Mouse (Mus musculus): Measurements from ENCODE around the gene Adam34.
A peak's percentile ranks its signal among the peaks of the same experiment; 100 is the strongest.
"Not testable (repeated sequence)": the region's sequence is repeated elsewhere in the genome, so short reads cannot be mapped to it uniquely, and the experiment has no call there.

Adam34 gene

GRCm38 (mm10) chr8:43709949-43710348 lies at the start of gene Adam34:
Gene Adam34 (minus strand): TSS chr8:43710049.
- no peaks in the 10 kb centered on the region for H3K9me3 ChIP-seq (ENCODE audit: low read length)
- H3K36me3 ChIP-seq (ENCODE audit: insufficient read depth, low read length), result no peaks in the 10 kb centered on the region
- TF ChIP-seq CTCF (conservative IDR thresholded peaks at IDR 0.05; ENCODE audit: low read length), result no peak
- no peak for TF ChIP-seq NANOG (IDR thresholded peaks at IDR 0.05; ENCODE audit: borderline replicate concordance, low read length)
- TF ChIP-seq POU5F1 (IDR thresholded peaks at IDR 0.05; ENCODE audit: borderline replicate concordance, low read length), result no peak
- no peaks in the 10 kb centered on the region for H3K27me3 ChIP-seq (ENCODE audit: insufficient read depth, low read length)
- H3K4me3 ChIP-seq (replicated peaks; ENCODE audit: low read length), result no peak within 1 kb of the TSS
- no peaks in the 10 kb centered on the region for H3K4me1 ChIP-seq (replicated peaks; ENCODE audit: low read depth, low read length)

DNA sequence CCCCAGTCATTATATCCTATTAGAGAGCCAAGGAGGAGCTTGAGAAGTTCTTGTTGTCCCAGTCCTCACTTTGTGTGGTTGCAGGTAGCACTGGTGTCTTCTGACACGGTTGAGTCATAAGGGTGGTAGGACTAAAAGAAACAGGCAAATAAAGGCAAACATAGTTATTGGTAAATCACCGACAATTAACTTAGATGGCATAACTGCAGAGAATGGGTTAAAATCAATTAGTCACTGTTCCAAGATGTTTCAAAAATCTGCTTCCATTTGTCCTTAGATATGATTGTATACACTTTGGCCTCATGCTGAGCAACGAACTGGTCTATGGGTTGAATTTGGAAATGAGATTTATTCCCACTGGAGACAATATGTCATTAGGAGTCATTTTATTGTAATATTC lies 82.7 kb downstream of the Adam34 start, which contains the start of gene Gm5346:
Gene Gm5346 (minus strand): TSS at position 101 of the 400 bp plus-strand sequence.
- H3K9me3 ChIP-seq (ENCODE audit: low read length), result no peaks in the 10 kb centered on the region
- TF ChIP-seq NANOG (IDR thresholded peaks at IDR 0.05; ENCODE audit: borderline replicate concordance, low read length), result no peak
- TF ChIP-seq POU5F1 (IDR thresholded peaks at IDR 0.05; ENCODE audit: borderline replicate concordance, low read length), result no peak
- TF ChIP-seq CTCF (conservative IDR thresholded peaks at IDR 0.05; ENCODE audit: low read length), result no peak
- H3K36me3 ChIP-seq (ENCODE audit: insufficient read depth, low read length), result no peaks in the 10 kb centered on the region
- no peaks in the 10 kb centered on the region for H3K4me1 ChIP-seq (replicated peaks; ENCODE audit: low read depth, low read length)
- no peak within 1 kb of the TSS for H3K4me3 ChIP-seq (replicated peaks; ENCODE audit: low read length)
- no peaks in the 10 kb centered on the region for H3K27me3 ChIP-seq (ENCODE audit: insufficient read depth, low read length)

DNA sequence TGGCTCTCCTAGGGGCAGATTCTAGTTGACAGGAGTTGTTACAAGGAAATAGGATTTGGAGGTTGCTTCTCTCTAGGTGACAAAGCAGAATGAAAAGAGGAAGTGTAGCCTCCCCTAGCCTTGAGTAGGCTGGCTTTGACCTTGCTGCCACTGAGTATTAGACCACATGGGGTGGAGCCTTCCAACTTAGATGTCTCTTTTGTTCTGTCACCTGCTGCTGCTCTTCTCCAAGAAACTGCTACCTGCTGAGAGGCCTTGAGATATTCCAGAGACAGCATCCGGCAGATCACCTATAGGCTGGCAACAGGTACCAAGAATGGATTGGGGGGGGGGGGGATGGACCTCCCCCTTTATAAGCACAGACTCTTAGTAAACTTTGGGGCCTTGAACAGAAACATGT lies 93.8 kb downstream of the Adam34 start:
- TF ChIP-seq CTCF (conservative IDR thresholded peaks at IDR 0.05; ENCODE audit: low read length), result no peak
- TF ChIP-seq POU5F1 (IDR thresholded peaks at IDR 0.05; ENCODE audit: borderline replicate concordance, low read length), result no peak
- peak; percentile 81 for TF ChIP-seq NANOG (IDR thresholded peaks at IDR 0.05; ENCODE audit: borderline replicate concordance, low read length)
- H3K4me3 ChIP-seq (replicated peaks; ENCODE audit: low read length), result no peak overlapping the region
- H3K9me3 ChIP-seq (ENCODE audit: low read length), result no peaks in the 10 kb centered on the region
- no peaks in the 10 kb centered on the region for H3K27me3 ChIP-seq (ENCODE audit: insufficient read depth, low read length)
- H3K36me3 ChIP-seq (ENCODE audit: insufficient read depth, low read length), result no peaks in the 10 kb centered on the region
- peaks cover 10% of the 10 kb centered on the region for H3K4me1 ChIP-seq (replicated peaks; ENCODE audit: low read depth, low read length)

DNA sequence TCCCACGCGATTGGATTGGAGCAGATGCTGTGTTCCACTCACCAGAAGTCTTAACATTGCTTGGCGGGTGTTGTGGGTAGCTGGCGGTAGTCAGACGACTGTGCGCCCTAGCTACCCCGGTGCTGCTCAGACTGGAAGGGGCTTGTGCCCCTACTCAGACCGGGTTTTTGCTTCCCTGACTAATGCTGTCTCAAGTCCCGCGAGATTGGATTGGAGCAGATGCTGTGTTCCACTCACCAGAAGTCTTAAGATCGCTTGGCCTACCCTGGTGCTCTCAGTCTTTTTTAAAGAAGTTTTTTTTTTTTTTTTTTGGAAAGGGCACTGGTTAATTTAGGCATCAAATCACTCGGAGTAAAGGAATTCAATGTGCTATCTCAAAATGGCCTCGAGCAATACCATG lies 106.2 kb downstream of the Adam34 start:
- not testable (repeated sequence) for H3K9me3 ChIP-seq (ENCODE audit: low read length); H3K36me3 ChIP-seq (ENCODE audit: insufficient read depth, low read length); H3K27me3 ChIP-seq (ENCODE audit: insufficient read depth, low read length); H3K4me1 ChIP-seq (replicated peaks; ENCODE audit: low read depth, low read length)
- H3K4me3 ChIP-seq (replicated peaks; ENCODE audit: low read length), result peak overlapping the region; percentile 79

GRCm38 (mm10) chr8:43603166-43603565 lies 106.7 kb downstream of the Adam34 start:
- H3K4me1 ChIP-seq (replicated peaks; ENCODE audit: low read depth, low read length); H3K36me3 ChIP-seq (ENCODE audit: insufficient read depth, low read length); H3K9me3 ChIP-seq (ENCODE audit: low read length); H3K27me3 ChIP-seq (ENCODE audit: insufficient read depth, low read length): not testable (repeated sequence)
- H3K4me3 ChIP-seq (replicated peaks; ENCODE audit: low read length), result peak overlapping the region; percentile 79
